Mouse (Mus musculus) ES-Bruce4 (cell line): Measurements from ENCODE around the gene Grid2.

Experiments
- CTCF ChIP-seq: IDR thresholded peaks from one replicate; pipeline ENCODE4 v1.8.1; 2011; ENCODE audit warnings: low read depth, low read length
- EP300 ChIP-seq: IDR thresholded peaks from 2 replicates; pipeline ENCODE4 v1.6.1; 2011; ENCODE audit warnings: low read depth, low read length; ENCODE audit not compliant: insufficient read depth
- POLR2A ChIP-seq: IDR thresholded peaks from one replicate; pipeline ENCODE4 v1.8.1; 2011; ENCODE audit warnings: low read length; ENCODE audit not compliant: insufficient read depth

GRCm38 (mm10) chr6:63931201-63931600 is 675.5 kb downstream of the Grid2 start:
- no peak for TF ChIP-seq EP300
- no peak for TF ChIP-seq POLR2A
- no peak for TF ChIP-seq CTCF
